Mouse (Mus musculus) kidney, embryonic 14.5 days (tissue): ENCODE data around the gene Naa11. TPM values are rescaled to one million over a fixed set of nuclear protein-coding genes. Genes with fewer than 3 reads are reported as not detected.

Source experiments
- ATAC-seq: fragments of 200-750 bp; cut with Nextera tagmentation; 2 replicates; pipeline ENCODE4 v1.8.0; 2017; ENCODE audit warnings: moderate number of reproducible peaks, mild to moderate bottlenecking, moderate TSS enrichment, moderate library complexity; ENCODE audit not compliant: low FRiP score, low TSS enrichment
- H3K27ac ChIP-seq: fragments of 300-500 bp; sonication (generic); 2 replicates; pipeline ENCODE4 v1.5.1; 2014; ENCODE audit warnings: low read depth, mild to moderate bottlenecking, low read length, moderate library complexity, mixed read lengths
- H3K27me3 ChIP-seq: fragments of 300-500 bp; sonication (generic); 2 replicates; pipeline ENCODE4 v1.6.1; 2014; ENCODE audit warnings: mild to moderate bottlenecking, low read length; ENCODE audit not compliant: control insufficient read depth, insufficient read depth
- H3K36me3 ChIP-seq: fragments of 300-500 bp; sonication (generic); 2 replicates; pipeline ENCODE4 v1.6.1; 2014; ENCODE audit warnings: low read length, mixed read lengths; ENCODE audit not compliant: control insufficient read depth, insufficient read depth
- H3K4me1 ChIP-seq: fragments of 300-500 bp; sonication (generic); 2 replicates; pipeline ENCODE4 v1.6.1; 2014; ENCODE audit warnings: low read length, mixed read lengths; ENCODE audit not compliant: control insufficient read depth, insufficient read depth
- H3K4me2 ChIP-seq: fragments of 300-500 bp; sonication (generic); replicated peaks from 2 replicates; pipeline ENCODE4 v1.6.1; 2014; ENCODE audit warnings: low read depth, mild to moderate bottlenecking, low read length
- H3K4me3 ChIP-seq: fragments of 300-500 bp; sonication (generic); 2 replicates; pipeline ENCODE4 v1.5.1; 2014; ENCODE audit warnings: mild to moderate bottlenecking, low read length
- H3K9ac ChIP-seq: fragments of 300-500 bp; sonication (generic); 2 replicates; pipeline ENCODE4 v1.6.1; 2014; ENCODE audit warnings: low read depth, mild to moderate bottlenecking, low read length, moderate library complexity
- H3K9me3 ChIP-seq: fragments of 300-500 bp; sonication (generic); 2 replicates; pipeline ENCODE4 v1.6.1; 2016; ENCODE audit warnings: low read length; ENCODE audit not compliant: control insufficient read depth
- WGBS: fragments of 180-500 bp; shearing (Covaris S2); extraction: QIAGEN DNeasy Blood & Tissue Kit; methylation state at CpG from one replicate; pipeline ENCODE4 v1.1.7; 2014; 5-methylcytosine and 5-hydroxymethylcytosine counted together
- polyA plus RNA-seq: library from polyadenylated mRNA; unstranded; fragments of >200 nt; fragmentation: Nextera tagmentation; extraction: Ambion mirVana; gene quantifications from 2 replicates; pipeline ENCODE4 v1.2.1, GENCODE M21; 2014

Gene Naa11
- not detected in 2 replicates for polyA plus RNA-seq

DNA sequence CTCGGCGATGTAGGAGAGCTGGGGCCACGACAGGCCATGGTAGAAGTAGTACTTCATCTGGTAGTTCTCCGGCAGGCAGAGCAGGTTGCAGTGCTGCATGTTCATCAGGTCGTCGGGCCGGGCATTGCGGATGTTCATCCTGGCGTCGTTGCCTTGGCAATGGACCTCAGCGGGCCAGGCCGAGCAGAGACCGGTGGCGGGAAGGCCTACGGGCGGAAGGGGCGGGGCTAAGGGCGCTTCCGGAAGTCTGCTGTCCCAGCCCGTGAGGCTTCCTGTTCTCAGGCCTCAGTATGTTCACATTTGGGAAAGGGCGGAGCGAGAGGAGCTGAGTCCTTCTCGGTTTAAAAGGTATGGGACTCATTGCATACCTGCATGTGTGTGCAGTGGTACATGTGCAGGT is at the start of gene Naa11:
Gene Naa11, minus strand, starts transcription at position 220 of the 400 bp plus-strand sequence.
- Histone ChIP-seq H3K27me3 (no peaks in the 10 kb centered on the region), H3K9ac (no peak within 1 kb of the TSS), H3K4me3 (no peak within 1 kb of the TSS), H3K36me3 (no peaks in the 10 kb centered on the region), H3K9me3 (no peaks in the 10 kb centered on the region), H3K27ac (no peak within 1 kb of the TSS), H3K4me2 (no peak within 1 kb of the TSS), H3K4me1 (no peaks in the 10 kb centered on the region)
- no peak for ATAC-seq
- 96% methylated on average over 23 of the region's 23 CpGs for WGBS

GRCm38 (mm10) chr5:97432512-97432911 is 40.3 kb upstream of the Naa11 start:
- ATAC-seq: no peak
- no peaks in the 10 kb centered on the region for H3K36me3 ChIP-seq
- no peak overlapping the region for H3K4me3 ChIP-seq
- no peaks in the 10 kb centered on the region for H3K27me3 ChIP-seq
- H3K9ac ChIP-seq: no peak overlapping the region
- no peaks in the 10 kb centered on the region for H3K4me1 ChIP-seq
- H3K4me2 ChIP-seq: no peak overlapping the region
- H3K27ac ChIP-seq: no peak overlapping the region
- no peaks in the 10 kb centered on the region for H3K9me3 ChIP-seq
- 100% methylated on average over 2 of the region's 2 CpGs for WGBS

GRCm38 (mm10) chr5:97429976-97430375 is 37.8 kb upstream of the Naa11 start:
- no peak overlapping the region for H3K27ac ChIP-seq

DNA sequence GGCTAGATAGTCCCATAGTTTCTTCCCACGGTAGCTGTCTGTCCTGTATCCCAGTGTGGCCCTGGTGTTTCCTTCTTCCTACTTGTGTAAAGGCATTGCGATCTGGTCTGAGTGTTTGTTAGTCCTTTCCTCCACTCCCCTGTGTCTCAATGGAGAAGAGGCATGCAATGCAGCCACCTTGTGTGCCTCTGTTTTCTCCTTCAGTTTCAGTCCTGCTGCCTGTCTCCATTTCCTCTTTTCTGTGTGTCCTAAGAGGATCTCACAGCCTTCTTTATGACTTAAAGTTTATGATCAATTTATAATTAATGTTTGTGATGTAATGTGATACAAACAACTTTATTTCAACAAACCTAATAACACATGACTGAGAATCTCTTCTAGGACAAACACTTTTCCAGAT is 29.5 kb upstream of the Naa11 start:
- Histone ChIP-seq H3K36me3 (no peaks in the 10 kb centered on the region), H3K9me3 (no peaks in the 10 kb centered on the region), H3K27ac (no peak overlapping the region), H3K27me3 (no peaks in the 10 kb centered on the region; the same call in 1 of the 2 replicates), H3K4me2 (no peak overlapping the region), H3K4me1 (no peaks in the 10 kb centered on the region), H3K9ac (no peak overlapping the region), H3K4me3 (no peak overlapping the region)
- 91% methylated on average over 2 of the region's 2 CpGs for whole genome bisulfite sequencing
- no peak for ATAC-seq

More at GRCm38 (mm10) chr5:97429976-97430375, 37.8 kb upstream of the Naa11 start:
- H3K4me1 ChIP-seq: no peaks in the 10 kb centered on the region
- no peak overlapping the region for H3K4me2 ChIP-seq
- H3K9me3 ChIP-seq: no peaks in the 10 kb centered on the region
- H3K9ac ChIP-seq: no peak overlapping the region
- no peaks in the 10 kb centered on the region for H3K36me3 ChIP-seq
- H3K27me3 ChIP-seq: no peaks in the 10 kb centered on the region
- no peak for ATAC-seq
- WGBS: 78% methylated on average over 9 of the region's 9 CpGs
- no peak overlapping the region for H3K4me3 ChIP-seq

DNA sequence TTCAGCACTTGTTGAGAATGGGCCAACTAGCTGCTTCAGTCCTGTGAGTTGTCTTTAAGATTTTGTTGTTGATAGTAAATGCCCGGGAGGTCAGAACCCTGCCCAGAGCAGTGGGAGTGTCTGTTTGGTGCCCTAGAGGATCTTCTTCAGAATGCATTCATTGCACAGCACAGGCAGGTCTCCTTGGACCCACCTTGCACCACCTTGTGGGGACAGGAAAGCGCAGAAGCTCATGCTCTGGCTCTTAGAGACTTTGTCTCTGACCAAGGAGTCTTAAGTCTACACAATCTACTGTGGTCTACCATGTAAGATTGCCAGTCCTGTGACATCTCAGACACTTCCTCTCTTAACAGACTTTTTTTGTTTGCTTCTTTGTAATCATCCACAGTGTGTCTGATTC is 25.0 kb upstream of the Naa11 start:
- Histone ChIP-seq H3K36me3 (no peaks in the 10 kb centered on the region), H3K27ac (no peak overlapping the region), H3K4me2 (no peak overlapping the region), H3K4me3 (no peak overlapping the region), H3K9me3 (no peaks in the 10 kb centered on the region), H3K27me3 (no peaks in the 10 kb centered on the region; the same call in 1 of the 2 replicates), H3K9ac (no peak overlapping the region), H3K4me1 (no peaks in the 10 kb centered on the region)
- ATAC-seq: no peak
- 73% methylated on average over 2 of the region's 2 CpGs for WGBS

GRCm38 (mm10) chr5:97415837-97416236 is 23.7 kb upstream of the Naa11 start:
- ATAC-seq: no peak
- H3K9ac ChIP-seq: no peak overlapping the region
- no peak overlapping the region for H3K4me3 ChIP-seq
- no peak overlapping the region for H3K4me2 ChIP-seq
- H3K27me3 ChIP-seq: no peaks in the 10 kb centered on the region; the same call in 1 of the 2 replicates
- WGBS: 73% methylated on average over 6 of the region's 6 CpGs
- H3K36me3 ChIP-seq: no peaks in the 10 kb centered on the region
- no peaks in the 10 kb centered on the region for H3K4me1 ChIP-seq
- no peaks in the 10 kb centered on the region for H3K9me3 ChIP-seq
- no peak overlapping the region for H3K27ac ChIP-seq

- Histone ChIP-seq H3K4me3 (no peak overlapping the region), H3K27ac (no peak overlapping the region), H3K36me3 (no peaks in the 10 kb centered on the region), H3K9ac (no peak overlapping the region), H3K9me3 (no peaks in the 10 kb centered on the region), H3K4me2 (no peak overlapping the region), H3K27me3 (no peaks in the 10 kb centered on the region; the same call in 1 of the 2 replicates), H3K4me1 (no peaks in the 10 kb centered on the region)
- no peak for ATAC-seq
- 92% methylated on average over 3 of the region's 3 CpGs for WGBS
Measured at GRCm38 (mm10) chr5:97413716-97414115, 21.5 kb upstream of the Naa11 start.

GRCm38 (mm10) chr5:97410190-97410589 is 18.0 kb upstream of the Naa11 start:
- H3K4me2 ChIP-seq: no peak overlapping the region
- 95% methylated on average over 6 of the region's 6 CpGs for WGBS
- H3K36me3 ChIP-seq: no peaks in the 10 kb centered on the region
- H3K9me3 ChIP-seq: no peaks in the 10 kb centered on the region
- no peak overlapping the region for H3K27ac ChIP-seq
- H3K4me1 ChIP-seq: no peaks in the 10 kb centered on the region
- H3K4me3 ChIP-seq: no peak overlapping the region
- ATAC-seq: no peak
- no peaks in the 10 kb centered on the region for H3K27me3 ChIP-seq
- no peak overlapping the region for H3K9ac ChIP-seq

DNA sequence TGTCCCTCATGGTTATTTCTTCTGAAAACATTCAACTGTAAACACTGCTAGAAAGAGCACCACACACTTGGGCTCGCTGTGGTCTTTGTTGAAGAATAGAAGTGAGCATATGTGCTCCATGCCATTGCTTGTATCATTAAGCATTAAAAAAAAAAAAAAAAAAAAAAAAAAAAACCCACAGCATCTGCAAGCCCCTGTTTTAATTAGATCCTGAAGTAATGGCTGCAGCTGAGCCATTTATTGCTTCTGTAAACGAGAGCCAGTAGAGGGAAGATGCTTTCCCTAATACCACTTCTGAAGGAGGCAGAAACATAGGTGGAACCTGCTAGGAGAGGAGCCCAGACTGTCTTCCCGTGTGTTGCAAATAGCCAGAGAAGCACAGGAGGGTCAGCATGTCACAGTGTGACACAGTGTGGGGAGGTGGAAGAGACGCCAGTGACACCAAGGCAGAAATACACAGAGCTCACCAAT is 17.1 kb upstream of the Naa11 start:
- H3K36me3 ChIP-seq: no peaks in the 10 kb centered on the region
- no peak overlapping the region for H3K4me2 ChIP-seq
- WGBS: 56% methylated on average over 4 of the region's 4 CpGs
- no peaks in the 10 kb centered on the region for H3K4me1 ChIP-seq
- H3K27ac ChIP-seq: no peak overlapping the region
- H3K9me3 ChIP-seq: no peaks in the 10 kb centered on the region
- no peak for ATAC-seq
- no peak overlapping the region for H3K4me3 ChIP-seq
- no peaks in the 10 kb centered on the region for H3K27me3 ChIP-seq
- H3K9ac ChIP-seq: no peak overlapping the region
